Mouse (Mus musculus): ENCODE data around the gene Cacng1.

DNA sequence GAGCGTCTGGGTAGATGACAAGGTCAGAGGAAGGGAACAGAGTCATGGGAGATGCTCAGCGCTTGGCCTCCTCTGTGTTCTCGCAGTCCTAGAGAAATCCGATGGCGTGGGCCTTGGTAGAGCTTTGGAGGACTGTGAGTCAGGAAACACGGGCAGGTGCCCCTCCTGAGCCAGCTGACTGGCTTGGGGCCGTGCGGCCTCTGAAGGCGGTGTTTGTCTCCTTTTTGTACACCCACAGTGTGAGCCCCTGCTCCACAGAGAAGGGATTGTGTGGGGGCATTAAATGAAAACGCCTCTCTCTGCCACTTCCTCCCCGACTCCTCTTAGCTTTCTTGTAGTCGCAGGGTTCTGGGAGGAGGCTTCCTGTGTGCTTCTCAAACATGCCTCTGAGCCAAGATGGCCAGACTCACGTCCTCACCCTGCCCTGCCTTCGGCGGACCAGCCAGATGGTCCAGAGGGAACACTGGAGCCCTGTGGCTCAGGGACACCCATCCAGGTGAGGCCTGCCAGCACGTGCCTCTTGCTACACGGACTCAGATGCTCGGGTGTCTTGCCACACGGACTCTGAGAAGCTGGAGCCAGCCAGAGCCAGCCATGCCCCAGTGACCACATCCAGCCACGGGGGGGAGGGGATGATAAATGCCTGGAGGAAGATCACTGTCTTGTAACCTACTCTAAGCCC is 22.2 kb upstream of the Cacng1 start:
- no peak for TF ChIP-seq CTCF (IDR thresholded peaks at IDR 0.05; ENCODE audit: extremely low read depth, insufficient read depth, insufficient read length, insufficient replicate concordance)
- TF ChIP-seq POLR2A (IDR thresholded peaks at IDR 0.05; ENCODE audit: low read depth, low read length): no peak
